Mouse (Mus musculus) E14TG2a.4 (cell line): ENCODE results near the gene Cpsf6.

Source experiments
- CTCF ChIP-seq: conservative IDR thresholded peaks from 2 replicates; pipeline ENCODE4 v1.5.1; 2014; ENCODE audit warnings: low read length
- POU5F1 ChIP-seq: IDR thresholded peaks from 2 replicates; pipeline ENCODE4 v1.6.1; 2014; ENCODE audit warnings: low read length, borderline replicate concordance

- TF ChIP-seq CTCF (no peak), POU5F1 (no peak)
These were observed 78.1 kb downstream of the Cpsf6 start for GRCm38 (mm10) chr10:117301688-117302087.
